Mouse (Mus musculus): ENCODE measurements around the gene Tsc1.

Gene Tsc1

DNA sequence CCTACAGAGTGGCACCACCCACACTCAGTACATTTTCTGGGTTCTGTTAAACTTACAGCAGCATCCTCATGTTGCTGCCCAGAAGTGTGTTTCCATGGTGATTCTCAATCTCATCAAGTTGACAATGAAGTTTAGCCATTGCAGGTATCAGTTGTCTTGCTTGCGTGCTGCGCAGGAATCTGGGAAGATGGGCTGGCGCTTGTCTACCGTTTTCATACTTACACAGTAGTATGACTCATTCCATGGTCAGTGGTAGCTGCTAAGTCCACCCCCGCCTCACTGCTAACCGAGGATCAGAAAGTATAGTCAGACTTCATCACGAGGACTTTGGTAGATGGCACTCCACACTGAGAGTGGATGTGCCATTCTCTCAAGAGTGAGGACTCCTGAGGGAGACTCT lies 12.3 kb downstream of the Tsc1 start:
- DNase-seq, result no peak

GRCm38 (mm10) chr2:28654295-28654694 lies 13.3 kb downstream of the Tsc1 start:
- peak; percentile 28 to 34 for DNase-seq

GRCm38 (mm10) chr2:28656216-28656615 lies 15.2 kb downstream of the Tsc1 start:
- no peak for DNase-seq

GRCm38 (mm10) chr2:28662891-28663290 lies 21.9 kb downstream of the Tsc1 start:
- DNase-seq, result no peak

- no peak for DNase-seq
Measured at GRCm38 (mm10) chr2:28665818-28666217, 24.8 kb downstream of the Tsc1 start.

DNA sequence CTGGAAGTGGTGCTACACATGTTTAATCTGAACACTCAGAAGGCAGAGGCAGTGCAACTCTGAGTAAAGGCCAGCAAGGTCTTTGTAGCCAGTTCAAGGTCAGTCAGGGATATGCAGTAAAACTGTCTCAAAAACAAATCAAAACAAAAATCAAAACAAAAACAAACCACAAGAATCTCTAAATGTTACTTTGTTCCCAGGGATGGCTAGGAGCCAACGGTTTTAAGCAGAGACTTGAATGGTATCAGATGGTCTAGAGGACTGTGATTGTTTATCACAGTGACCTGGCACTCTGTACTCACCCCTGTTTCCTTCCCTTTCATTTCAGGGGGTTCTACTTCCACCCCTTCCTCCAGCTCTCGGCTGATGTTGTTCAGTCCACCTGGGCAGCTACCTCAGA lies 30.4 kb downstream of the Tsc1 start:
- DNase-seq, result no peak

DNA sequence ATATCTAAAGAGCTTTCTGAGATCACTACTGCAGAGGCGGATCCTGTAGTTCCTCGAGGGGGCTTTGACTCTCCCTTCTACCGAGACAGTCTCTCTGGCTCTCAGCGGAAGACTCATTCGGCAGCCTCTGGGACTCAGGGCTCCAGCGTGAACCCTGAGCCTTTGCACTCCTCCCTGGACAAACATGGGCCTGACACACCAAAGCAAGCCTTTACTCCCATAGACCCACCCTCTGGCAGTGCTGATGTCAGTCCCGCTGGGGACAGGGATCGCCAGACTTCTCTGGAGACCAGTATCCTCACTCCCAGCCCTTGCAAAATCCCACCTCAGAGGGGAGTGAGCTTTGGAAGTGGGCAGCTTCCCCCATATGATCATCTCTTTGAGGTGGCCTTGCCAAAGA lies 35.0 kb downstream of the Tsc1 start:
- DNase-seq, result no peak

DNA sequence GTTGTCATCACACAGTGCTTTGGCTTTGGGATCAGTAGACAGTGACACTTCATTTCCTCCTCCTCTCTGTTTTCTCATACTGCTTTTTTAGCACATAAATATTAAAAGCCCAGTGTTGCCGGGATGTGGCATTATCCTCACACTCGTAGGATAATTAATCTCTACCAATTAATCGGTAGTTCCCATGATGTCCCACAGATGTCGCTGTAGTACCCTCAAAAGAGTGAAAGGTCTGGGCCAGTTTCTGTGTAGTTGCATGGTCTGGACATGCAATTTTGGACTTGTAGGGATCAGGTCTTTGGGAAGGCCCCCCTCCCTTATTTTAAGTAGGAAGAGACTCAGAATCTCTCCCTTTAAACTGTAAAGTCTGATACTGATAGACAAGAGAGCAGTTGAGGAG lies 39.7 kb downstream of the Tsc1 start:
- DNase-seq, result no peak

DNA sequence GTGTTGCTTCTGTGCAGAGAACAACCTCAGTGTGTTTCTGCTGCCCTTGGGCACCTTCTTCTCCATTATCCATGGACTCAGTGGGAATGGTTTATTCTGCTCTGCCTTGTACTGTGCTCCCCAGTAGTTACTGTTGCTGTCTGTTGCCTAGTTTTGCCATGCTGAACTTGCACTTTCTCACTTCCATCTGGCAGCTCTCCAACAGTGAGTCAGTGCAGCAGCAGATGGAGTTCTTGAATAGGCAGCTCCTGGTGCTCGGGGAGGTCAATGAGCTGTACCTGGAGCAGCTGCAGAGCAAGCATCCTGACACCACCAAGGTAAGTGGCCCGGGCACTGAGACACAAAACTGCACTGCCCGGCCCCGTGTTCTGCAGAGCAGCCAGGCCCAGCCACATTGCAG lies 40.7 kb downstream of the Tsc1 start:
- DNase-seq, result no peak

GRCm38 (mm10) chr2:28685895-28686294 lies 44.9 kb downstream of the Tsc1 start:
- no peak for DNase-seq

GRCm38 (mm10) chr2:28688431-28688830 lies 47.4 kb downstream of the Tsc1 start:
- DNase-seq, result peak; percentile 15 to 25

GRCm38 (mm10) chr2:28692692-28693091 lies 51.7 kb downstream of the Tsc1 start:
- no peak for DNase-seq

GRCm38 (mm10) chr2:28698566-28698965 lies 57.5 kb downstream of the Tsc1 start:
- no peak for DNase-seq

GRCm38 (mm10) chr2:28699361-28700335 lies 58.6 kb downstream of the Tsc1 start, which contains the start of the genes Spaca9 and Ak8:
Gene Spaca9 (minus strand): TSS chr2:28699727.
Gene Ak8 (plus strand): TSS chr2:28700164.
- DNase-seq, result peak; percentile 21 to 29

DNA sequence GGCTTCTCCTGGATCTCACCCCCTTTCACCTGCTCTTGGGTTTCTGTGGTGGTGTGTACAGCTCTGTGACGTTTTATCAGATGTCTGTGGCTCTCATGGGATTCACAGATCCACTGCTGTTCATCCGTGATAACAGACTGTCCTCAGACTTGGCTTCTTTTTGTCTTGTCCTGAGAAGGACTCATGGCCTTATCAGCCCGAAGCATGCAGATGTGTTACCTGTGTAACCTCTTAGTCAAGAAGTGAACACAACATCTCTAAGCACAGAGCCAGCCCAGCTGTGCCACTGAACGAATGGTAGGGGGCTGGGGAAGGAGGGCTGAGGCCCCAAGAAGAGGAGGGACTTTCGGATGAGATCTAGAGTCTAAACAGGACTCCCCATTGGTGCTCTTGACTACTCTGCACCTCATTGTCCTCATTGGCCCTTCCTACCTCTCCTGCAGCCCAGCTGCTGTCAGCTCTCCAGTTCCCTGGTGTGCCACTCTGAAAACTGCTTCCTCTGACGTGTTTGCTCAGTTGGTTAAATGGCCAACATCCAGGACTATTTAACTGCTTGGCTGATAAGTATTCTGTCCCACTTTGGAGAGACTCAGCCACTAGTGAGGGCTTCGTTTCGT lies 60.7 kb downstream of the Tsc1 start:
- DNase-seq, result no peak

GRCm38 (mm10) chr2:28706106-28706636 lies 65.1 kb downstream of the Tsc1 start:
- DNase-seq, result no peak

GRCm38 (mm10) chr2:28706787-28707186 lies 65.8 kb downstream of the Tsc1 start:
- no peak for DNase-seq

GRCm38 (mm10) chr2:28713036-28713435 lies 72.0 kb downstream of the Tsc1 start:
- no peak for DNase-seq

DNA sequence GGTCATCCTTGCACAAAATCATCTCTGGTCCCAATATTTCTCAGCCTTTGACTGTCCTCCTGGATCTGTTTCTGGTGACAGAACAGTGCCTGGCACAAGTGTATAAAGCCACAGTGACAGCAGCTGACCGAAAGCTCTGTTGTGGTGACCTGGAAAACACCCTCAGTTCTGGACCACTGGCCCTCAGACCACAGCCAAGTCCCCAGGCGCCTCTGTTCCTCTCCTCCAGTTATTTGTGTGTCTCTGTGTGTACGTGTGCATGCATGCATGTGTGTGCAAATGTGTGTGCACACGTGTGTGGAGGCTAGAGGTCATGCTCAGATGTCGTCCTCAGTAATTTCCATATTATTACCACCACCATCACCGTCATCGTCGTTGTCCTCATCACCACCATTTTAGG lies 81.4 kb downstream of the Tsc1 start:
- no peak for DNase-seq

GRCm38 (mm10) chr2:28723912-28724311 lies 82.9 kb downstream of the Tsc1 start:
- DNase-seq, result no peak

- DNase-seq, result peak; percentile 9 to 39
Measured at GRCm38 (mm10) chr2:28727786-28728404, 86.9 kb downstream of the Tsc1 start.

DNA sequence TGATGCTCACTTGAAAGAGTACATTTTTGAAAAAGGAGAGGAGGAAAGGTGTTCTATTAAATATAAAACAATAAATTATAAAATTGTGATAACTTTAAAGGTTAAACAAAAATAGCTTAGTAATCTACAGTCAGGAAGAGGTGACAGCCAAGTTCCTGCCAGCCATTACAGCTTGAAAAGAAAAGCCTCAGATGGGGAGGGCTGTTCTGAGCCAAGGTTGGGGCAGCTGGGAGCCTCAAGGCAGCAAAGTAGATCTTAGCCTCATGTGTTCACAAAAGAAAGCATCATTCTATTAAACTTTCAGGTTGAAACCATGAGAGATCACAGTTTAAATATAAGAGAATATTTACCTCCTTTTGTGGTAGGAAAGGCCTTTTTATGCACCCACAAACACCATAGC lies 89.6 kb downstream of the Tsc1 start:
- DNase-seq, result no peak

DNA sequence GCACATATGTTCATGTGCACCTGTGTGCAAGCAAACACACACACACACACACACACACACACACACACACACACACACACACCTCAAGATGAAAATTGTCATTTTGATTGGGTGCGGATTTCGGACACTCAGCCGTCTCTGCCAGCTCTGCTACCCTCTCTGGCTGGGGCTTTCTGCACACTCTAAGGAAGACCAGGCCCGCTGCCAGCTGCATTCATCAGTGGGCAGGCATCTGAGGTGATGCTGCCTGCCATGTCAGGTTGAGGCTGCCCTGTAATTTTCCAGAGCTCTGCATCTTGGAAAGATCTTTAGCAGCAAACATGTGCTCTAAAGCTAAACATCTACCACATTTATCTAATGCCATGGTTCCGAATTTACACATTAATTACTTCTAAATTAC lies 96.1 kb downstream of the Tsc1 start:
- DNase-seq, result no peak

Measured in thymus, postnatal 36 days (tissue).